Mouse (Mus musculus): ENCODE results near the gene Cryzl1. TPM values are rescaled to one million over a fixed set of nuclear protein-coding genes. Genes with fewer than 3 reads are reported as not detected.
A peak's percentile ranks its signal among the peaks of the same experiment; 100 is the strongest.
"Not testable (repeated sequence)": the region's sequence is repeated elsewhere in the genome, so short reads cannot be mapped to it uniquely, and the experiment has no call there.

Cryzl1 gene
- polyA plus RNA-seq, 1 experiment from 2014 or later = 36.3 TPM

DNA sequence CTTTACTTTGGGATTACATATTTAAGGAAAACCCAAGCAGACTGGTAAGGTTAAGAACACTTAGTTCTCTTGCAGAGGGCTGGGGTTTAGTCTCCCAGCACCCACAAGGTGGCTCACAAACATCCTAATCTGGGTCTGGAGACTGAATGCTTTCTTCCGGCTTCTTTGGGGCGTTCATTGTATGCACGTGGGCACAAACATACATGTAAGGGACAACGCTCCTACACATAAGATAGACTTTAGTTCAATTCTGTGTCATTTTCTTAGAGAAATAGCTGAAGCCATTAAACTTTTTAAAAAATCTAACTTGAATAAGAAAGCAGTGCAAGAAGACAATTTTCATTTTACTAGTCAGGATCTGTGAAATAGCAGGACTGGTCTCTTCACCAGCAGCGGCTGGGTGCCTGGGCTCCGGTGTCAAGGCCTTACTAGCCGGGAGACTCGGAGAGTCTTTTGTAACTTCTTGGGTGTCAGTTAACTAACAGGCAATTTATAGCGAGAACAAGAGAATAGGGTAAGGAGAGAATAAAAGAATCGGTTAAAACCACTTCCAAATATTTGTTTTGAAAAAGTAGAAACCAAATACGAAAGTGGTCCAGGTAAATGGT, 82.7 kb downstream of the Cryzl1 start:
- Histone ChIP-seq H3K4me1 (replicated peaks; ENCODE audit: control insufficient read depth, insufficient read depth, low read length) (no peaks in the 10 kb centered on the region), H3K9me3 (ENCODE audit: control insufficient read depth) (no peaks in the 10 kb centered on the region), H3K4me2 (replicated peaks; ENCODE audit: low read depth) (peak overlapping the region; percentile 93), H3K36me3 (ENCODE audit: control insufficient read depth, insufficient read depth) (peaks cover 15% of the 10 kb centered on the region), H3K27me3 (replicated peaks; ENCODE audit: control insufficient read depth, insufficient read depth, low read length) (no peaks in the 10 kb centered on the region), H3K27ac (ENCODE audit: low read depth, low read length) (no peak overlapping the region), H3K9ac (ENCODE audit: low read depth, low read length) (peak overlapping the region; percentile 81), H3K4me3 (ENCODE audit: low read depth, low read length) (peak overlapping the region; percentile 80)
- peak; percentile 42 for TF ChIP-seq CTCF (IDR thresholded peaks at IDR 0.05; ENCODE audit: low read depth)
- under 1% methylated on average over 11 of the region's 11 CpGs for WGBS
- no peak for ATAC-seq

DNA sequence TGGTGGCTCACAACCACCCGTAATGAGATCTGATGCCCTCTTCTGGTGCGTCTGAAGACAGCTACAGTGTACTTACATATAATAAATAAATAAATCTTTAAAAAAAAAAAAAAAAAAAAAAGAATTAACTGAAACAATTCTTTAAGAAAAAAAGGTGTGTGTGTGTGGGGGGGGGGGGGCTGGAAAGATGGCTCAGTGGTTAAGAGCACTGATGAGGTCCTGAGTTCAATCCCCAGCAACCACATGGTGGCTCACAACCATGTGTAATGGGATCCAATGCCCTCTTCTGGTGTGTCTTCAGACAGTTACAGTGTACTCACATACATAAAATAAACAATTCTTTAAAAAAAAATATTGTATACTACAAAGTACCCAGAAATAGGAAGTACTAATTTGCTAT, 83.4 kb downstream of the Cryzl1 start:
- H3K36me3 ChIP-seq (ENCODE audit: control insufficient read depth, insufficient read depth) = peaks cover 12% of the 10 kb centered on the region
- WGBS = no CpG with 5 or more reads among the region's 2 CpGs
- ATAC-seq; H3K4me3 ChIP-seq (ENCODE audit: low read depth, low read length); H3K4me2 ChIP-seq (replicated peaks; ENCODE audit: low read depth); H3K27ac ChIP-seq (ENCODE audit: low read depth, low read length); H3K9ac ChIP-seq (ENCODE audit: low read depth, low read length); H3K9me3 ChIP-seq (ENCODE audit: control insufficient read depth); H3K27me3 ChIP-seq (replicated peaks; ENCODE audit: control insufficient read depth, insufficient read depth, low read length); H3K4me1 ChIP-seq (replicated peaks; ENCODE audit: control insufficient read depth, insufficient read depth, low read length): not testable (repeated sequence)

DNA sequence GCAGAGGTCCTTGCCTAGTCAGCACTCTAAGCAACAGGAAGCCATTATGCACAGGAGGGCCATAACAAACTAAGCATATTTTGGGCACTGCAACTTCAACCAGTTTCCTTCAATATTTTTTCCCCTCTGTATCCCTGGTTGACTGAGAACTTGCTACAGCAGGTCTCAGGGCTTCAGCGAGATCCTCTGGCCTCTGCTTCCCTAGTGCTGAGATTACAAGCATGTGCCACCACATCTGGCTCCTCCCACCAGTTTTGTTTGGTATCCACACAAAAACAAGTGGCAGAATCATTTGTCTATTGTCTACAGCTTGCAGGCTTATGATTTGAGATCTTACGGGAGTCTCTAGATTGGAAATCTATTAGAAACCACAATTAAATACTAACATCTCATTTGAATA, 83.9 kb downstream of the Cryzl1 start:
- H3K9ac ChIP-seq (ENCODE audit: low read depth, low read length) = no peak overlapping the region
- TF ChIP-seq CTCF (IDR thresholded peaks at IDR 0.05; ENCODE audit: low read depth) = no peak
- H3K4me2 ChIP-seq (replicated peaks; ENCODE audit: low read depth) = no peak overlapping the region
- H3K36me3 ChIP-seq (ENCODE audit: control insufficient read depth, insufficient read depth) = peaks cover 16% of the 10 kb centered on the region
- no peak overlapping the region for H3K27ac ChIP-seq (ENCODE audit: low read depth, low read length)
- no peak for ATAC-seq
- no peak overlapping the region for H3K4me3 ChIP-seq (ENCODE audit: low read depth, low read length)
- H3K9me3 ChIP-seq (ENCODE audit: control insufficient read depth) = no peaks in the 10 kb centered on the region
- no peaks in the 10 kb centered on the region for H3K4me1 ChIP-seq (replicated peaks; ENCODE audit: control insufficient read depth, insufficient read depth, low read length)
- 75% methylated on average over 2 of the region's 2 CpGs for WGBS
- H3K27me3 ChIP-seq (replicated peaks; ENCODE audit: control insufficient read depth, insufficient read depth, low read length) = no peaks in the 10 kb centered on the region

DNA sequence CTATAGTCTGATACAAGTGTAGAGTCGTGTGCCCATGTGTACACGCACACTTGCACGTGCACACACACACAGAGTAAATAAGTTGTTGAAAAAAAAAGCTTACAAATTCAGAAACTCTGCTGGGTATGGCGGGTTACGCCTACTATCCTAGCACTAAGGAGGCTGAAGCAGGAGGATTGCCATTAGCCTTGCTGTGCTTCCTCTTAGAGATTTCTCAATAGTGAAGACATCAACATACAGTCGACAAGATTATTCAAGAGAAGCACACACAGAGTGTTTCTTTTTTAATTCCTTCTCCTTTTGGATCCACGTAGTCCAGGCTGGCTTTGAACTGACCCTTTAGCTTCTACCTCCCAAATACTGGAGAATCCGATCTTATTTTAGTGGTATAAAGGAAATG, 88.6 kb downstream of the Cryzl1 start:
- H3K4me1 ChIP-seq (replicated peaks; ENCODE audit: control insufficient read depth, insufficient read depth, low read length) = no peaks in the 10 kb centered on the region

DNA sequence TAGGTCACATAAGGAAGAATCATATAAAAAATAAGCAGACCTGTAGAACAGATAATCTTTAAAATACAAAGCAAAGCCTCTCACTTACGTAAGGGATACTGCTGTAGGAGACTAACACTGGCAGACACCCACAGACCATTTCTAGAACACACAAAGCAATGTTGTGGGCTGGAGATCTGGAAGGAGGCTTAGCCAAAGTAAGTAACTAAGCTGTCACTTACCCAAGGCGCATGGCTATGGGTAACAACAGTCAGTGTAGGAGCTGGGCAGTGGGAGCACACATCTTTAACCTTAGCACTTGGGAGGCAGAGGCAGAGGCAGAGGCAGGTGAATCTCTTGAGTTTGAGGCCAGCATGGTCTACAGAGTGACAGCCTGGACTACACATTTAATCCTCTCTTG, 89.1 kb downstream of the Cryzl1 start:
- Histone ChIP-seq H3K9me3 (ENCODE audit: control insufficient read depth) (no peaks in the 10 kb centered on the region), H3K4me2 (replicated peaks; ENCODE audit: low read depth) (no peak overlapping the region), H3K9ac (ENCODE audit: low read depth, low read length) (no peak overlapping the region), H3K4me3 (ENCODE audit: low read depth, low read length) (no peak overlapping the region), H3K27me3 (replicated peaks; ENCODE audit: control insufficient read depth, insufficient read depth, low read length) (no peaks in the 10 kb centered on the region), H3K36me3 (ENCODE audit: control insufficient read depth, insufficient read depth) (peaks cover 65% of the 10 kb centered on the region), H3K27ac (ENCODE audit: low read depth, low read length) (no peak overlapping the region), H3K4me1 (replicated peaks; ENCODE audit: control insufficient read depth, insufficient read depth, low read length) (no peaks in the 10 kb centered on the region)
- 97% methylated on average over 2 of the region's 2 CpGs for WGBS
- ATAC-seq = no peak
- TF ChIP-seq CTCF (IDR thresholded peaks at IDR 0.05; ENCODE audit: low read depth) = no peak

More for the DNA sequence above, 88.6 kb downstream of the Cryzl1 start:
- no peak overlapping the region for H3K27ac ChIP-seq (ENCODE audit: low read depth, low read length)
- WGBS = 92% methylated on average over 8 of the region's 8 CpGs
- ATAC-seq = no peak
- H3K4me3 ChIP-seq (ENCODE audit: low read depth, low read length) = no peak overlapping the region
- no peaks in the 10 kb centered on the region for H3K9me3 ChIP-seq (ENCODE audit: control insufficient read depth)
- H3K27me3 ChIP-seq (replicated peaks; ENCODE audit: control insufficient read depth, insufficient read depth, low read length) = no peaks in the 10 kb centered on the region
- TF ChIP-seq CTCF (IDR thresholded peaks at IDR 0.05; ENCODE audit: low read depth) = no peak
- H3K9ac ChIP-seq (ENCODE audit: low read depth, low read length) = no peak overlapping the region
- H3K4me2 ChIP-seq (replicated peaks; ENCODE audit: low read depth) = no peak overlapping the region
- H3K36me3 ChIP-seq (ENCODE audit: control insufficient read depth, insufficient read depth) = peaks cover 60% of the 10 kb centered on the region

Other genes starting within 250 kb of the Cryzl1 start
- gene Ifnar1, start 243.7 kb downstream of the Cryzl1 start, polyA plus RNA-seq (2015; fragmentation: Nextera tagmentation; extraction: Ambion mirVana) = 18.2 and 21.6 TPM in 2 replicates
- 138 and 146 TPM in 2 replicates for gene Ifngr2, start 181.9 kb downstream of the Cryzl1 start, polyA plus RNA-seq (2015; fragmentation: Nextera tagmentation; extraction: Ambion mirVana)
- 24.9 and 28.0 TPM in 2 replicates for gene Tmem50b, start 131.2 kb downstream of the Cryzl1 start, polyA plus RNA-seq (2015; fragmentation: Nextera tagmentation; extraction: Ambion mirVana)
- 1.0 and 1.5 TPM in 2 replicates for gene Dnajc28, start 109.9 kb downstream of the Cryzl1 start, polyA plus RNA-seq (2015; fragmentation: Nextera tagmentation; extraction: Ambion mirVana)
- 19.0 and 23.8 TPM in 2 replicates for gene Gart, start 82.0 kb downstream of the Cryzl1 start, polyA plus RNA-seq (2015; fragmentation: Nextera tagmentation; extraction: Ambion mirVana)
- gene Son, start 81.5 kb downstream of the Cryzl1 start, polyA plus RNA-seq (2015; fragmentation: Nextera tagmentation; extraction: Ambion mirVana) = 71.1 and 83.4 TPM in 2 replicates
- gene Donson, start 40.2 kb downstream of the Cryzl1 start, polyA plus RNA-seq (2015; fragmentation: Nextera tagmentation; extraction: Ambion mirVana) = 6.2 and 6.7 TPM in 2 replicates
- 6.2 and 6.5 TPM in 2 replicates for gene Itsn1, start 306 bp upstream of the Cryzl1 start, polyA plus RNA-seq (2015; fragmentation: Nextera tagmentation; extraction: Ambion mirVana)

Data from intestine, postnatal 0 days (tissue).